Mouse (Mus musculus): ENCODE measurements around the gene Slc38a7. TPM values are rescaled to one million over a fixed set of nuclear protein-coding genes. Genes with fewer than 3 reads are reported as not detected.
A peak's percentile ranks its signal among the peaks of the same experiment; 100 is the strongest.
"Not testable (repeated sequence)": the region's sequence is repeated elsewhere in the genome, so short reads cannot be mapped to it uniquely, and the experiment has no call there.

Slc38a7 gene
- polyA plus RNA-seq, 1 experiment from 2014 or later: 9.4 TPM

DNA sequence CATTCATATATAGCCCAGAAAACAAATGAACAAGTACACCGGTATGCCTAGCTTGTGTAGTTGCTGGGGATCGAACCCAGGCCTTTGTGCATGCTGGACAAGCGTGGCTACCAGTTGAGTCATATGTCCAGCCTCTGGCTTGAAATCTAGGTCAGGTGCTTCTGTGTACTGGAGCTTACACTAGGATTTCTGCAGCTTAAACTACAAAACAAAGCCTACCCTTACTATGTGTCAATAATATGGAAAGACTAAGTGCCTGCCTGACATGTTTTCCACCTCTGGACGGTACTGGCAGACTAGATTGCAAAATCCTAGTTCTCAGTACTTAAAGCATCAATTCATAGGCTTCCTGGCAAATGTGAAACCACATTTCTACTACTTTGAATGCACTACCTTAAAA lies 26.5 kb upstream of the Slc38a7 start:
- peaks cover 27% of the 10 kb centered on the region for H3K36me3 ChIP-seq (replicated peaks; ENCODE audit: insufficient read depth, low read length)
- 61% methylated on average over 4 of the region's 4 CpGs for WGBS (ENCODE audit: insufficient replicate concordance)
- TF ChIP-seq EP300 (IDR thresholded peaks at IDR 0.05; ENCODE audit: low read depth) (no peak), CTCF (IDR thresholded peaks at IDR 0.05; ENCODE audit: low read depth) (no peak)
- H3K4me3 ChIP-seq (ENCODE audit: low read depth, low read length): no peak overlapping the region
- H3K9me3 ChIP-seq (ENCODE audit: low read length): no peaks in the 10 kb centered on the region
- peaks cover 17% of the 10 kb centered on the region for H3K4me1 ChIP-seq (ENCODE audit: insufficient read depth)
- peak overlapping the region; percentile 75 for H3K27ac ChIP-seq (ENCODE audit: low read depth)
- ATAC-seq: peak; percentile 90
- no peak overlapping the region for H3K4me2 ChIP-seq (ENCODE audit: low read depth, low read length)
- H3K27me3 ChIP-seq (ENCODE audit: insufficient read depth, low read length): no peaks in the 10 kb centered on the region
- peak; percentile 27 for DNase-seq
- no peak overlapping the region for H3K9ac ChIP-seq (replicated peaks)

DNA sequence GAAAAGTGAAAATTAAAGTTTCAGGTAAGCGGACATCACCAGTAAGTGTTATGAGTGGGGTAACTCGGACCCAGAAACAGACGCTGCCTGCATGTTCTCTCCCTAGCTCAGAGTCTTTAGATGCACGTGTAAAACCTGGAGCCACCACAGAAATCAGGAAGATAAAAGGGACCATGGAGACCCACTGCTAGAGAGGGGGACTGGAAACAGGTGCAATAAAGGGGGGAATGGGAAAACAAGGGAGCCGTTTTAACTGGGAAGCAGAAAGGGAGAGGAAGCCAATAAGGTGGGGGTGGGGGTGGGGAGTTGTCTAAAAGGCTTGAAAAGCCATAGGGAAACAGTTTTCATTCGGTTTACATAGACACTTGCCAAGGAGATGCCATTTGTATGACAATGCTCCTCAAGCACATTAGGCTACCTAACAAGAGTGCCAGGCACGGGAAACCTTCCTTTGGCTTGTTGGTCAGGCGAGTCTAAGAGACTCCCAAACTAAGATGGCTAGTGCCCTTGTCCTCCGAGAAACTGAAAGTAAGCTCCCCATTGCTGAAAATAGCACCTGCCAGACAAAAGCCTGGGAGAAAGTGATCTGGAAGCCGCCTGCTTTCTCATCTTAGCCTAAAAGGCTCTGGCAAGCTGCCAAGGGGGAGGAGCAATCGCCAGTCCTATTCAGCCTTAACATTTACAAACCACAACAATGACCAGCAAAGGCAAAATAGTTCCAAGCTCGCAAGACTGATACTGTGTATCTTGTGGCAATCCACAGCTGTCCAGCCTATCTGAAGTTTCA lies 25.0 kb upstream of the Slc38a7 start:
- peak overlapping the region; percentile 75; the same call in 1 of the 2 replicates for H3K27ac ChIP-seq (ENCODE audit: low read depth)
- 61% methylated on average over 12 of the region's 12 CpGs for WGBS (ENCODE audit: insufficient replicate concordance)
- peaks cover 41% of the 10 kb centered on the region for H3K36me3 ChIP-seq (replicated peaks; ENCODE audit: insufficient read depth, low read length)
- no peak for TF ChIP-seq CTCF (IDR thresholded peaks at IDR 0.05; ENCODE audit: low read depth)
- DNase-seq: peak; percentile 74
- no peaks in the 10 kb centered on the region for H3K27me3 ChIP-seq (ENCODE audit: insufficient read depth, low read length)
- H3K9ac ChIP-seq (replicated peaks): peak overlapping the region; percentile 30; the same call in 1 of the 2 replicates
- no peaks in the 10 kb centered on the region for H3K9me3 ChIP-seq (ENCODE audit: low read length)
- H3K4me2 ChIP-seq (ENCODE audit: low read depth, low read length): peak overlapping the region; percentile 15
- no peak overlapping the region for H3K4me3 ChIP-seq (ENCODE audit: low read depth, low read length)
- no peak for ATAC-seq
- peaks cover 14% of the 10 kb centered on the region for H3K4me1 ChIP-seq (ENCODE audit: insufficient read depth)

DNA sequence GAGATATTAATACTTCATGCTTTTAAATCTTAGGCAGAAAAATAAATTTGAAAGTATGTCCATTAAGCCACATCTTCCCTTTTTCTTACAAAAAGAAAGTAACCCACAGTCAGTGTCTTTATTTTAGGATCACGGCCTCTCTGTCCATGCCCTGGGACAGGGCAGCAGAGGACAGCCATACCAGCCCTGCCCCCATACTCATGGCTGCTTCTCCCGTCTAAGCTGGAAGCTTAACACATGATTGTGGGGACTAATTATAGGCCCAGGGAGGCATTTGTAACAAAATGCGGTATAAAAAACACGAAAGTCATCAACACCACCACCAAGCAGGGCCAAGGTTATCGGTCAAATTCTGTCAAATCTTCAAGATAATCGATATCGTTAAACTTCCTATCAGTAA lies 21.9 kb upstream of the Slc38a7 start:
- 92% methylated on average over 7 of the region's 7 CpGs for WGBS (ENCODE audit: insufficient replicate concordance)
- Histone ChIP-seq H3K9me3 (ENCODE audit: low read length) (no peaks in the 10 kb centered on the region), H3K4me1 (ENCODE audit: insufficient read depth) (peaks cover 14% of the 10 kb centered on the region), H3K27ac (ENCODE audit: low read depth) (no peak overlapping the region), H3K4me3 (ENCODE audit: low read depth, low read length) (no peak overlapping the region), H3K4me2 (ENCODE audit: low read depth, low read length) (no peak overlapping the region), H3K9ac (replicated peaks) (no peak overlapping the region), H3K27me3 (ENCODE audit: insufficient read depth, low read length) (no peaks in the 10 kb centered on the region), H3K36me3 (replicated peaks; ENCODE audit: insufficient read depth, low read length) (peaks cover 68% of the 10 kb centered on the region)
- no peak for TF ChIP-seq EP300 (IDR thresholded peaks at IDR 0.05; ENCODE audit: low read depth)
- no peak for TF ChIP-seq CTCF (IDR thresholded peaks at IDR 0.05; ENCODE audit: low read depth)
- DNase-seq (no peak), ATAC-seq (no peak)

DNA sequence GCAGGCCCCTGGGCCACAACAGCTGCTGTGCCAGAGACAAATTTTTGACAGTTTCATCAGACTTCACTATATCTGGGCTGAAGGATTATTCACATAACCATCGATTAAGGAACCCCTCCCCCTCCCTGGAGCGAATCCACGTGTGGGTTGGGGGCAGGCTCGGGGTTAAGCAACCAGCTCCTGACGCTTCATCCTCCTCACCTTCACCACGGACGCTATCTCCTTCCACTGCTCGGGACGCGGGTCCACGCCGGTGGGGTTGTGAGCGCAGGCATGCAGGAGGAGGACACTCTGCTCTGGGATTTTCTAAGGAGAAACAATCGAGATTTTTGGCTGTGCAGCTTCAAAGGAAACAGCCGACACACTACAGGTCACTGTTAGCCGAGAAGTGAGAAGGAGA lies 18.4 kb upstream of the Slc38a7 start:
- H3K36me3 ChIP-seq (replicated peaks; ENCODE audit: insufficient read depth, low read length): peaks cover 90% of the 10 kb centered on the region

DNA sequence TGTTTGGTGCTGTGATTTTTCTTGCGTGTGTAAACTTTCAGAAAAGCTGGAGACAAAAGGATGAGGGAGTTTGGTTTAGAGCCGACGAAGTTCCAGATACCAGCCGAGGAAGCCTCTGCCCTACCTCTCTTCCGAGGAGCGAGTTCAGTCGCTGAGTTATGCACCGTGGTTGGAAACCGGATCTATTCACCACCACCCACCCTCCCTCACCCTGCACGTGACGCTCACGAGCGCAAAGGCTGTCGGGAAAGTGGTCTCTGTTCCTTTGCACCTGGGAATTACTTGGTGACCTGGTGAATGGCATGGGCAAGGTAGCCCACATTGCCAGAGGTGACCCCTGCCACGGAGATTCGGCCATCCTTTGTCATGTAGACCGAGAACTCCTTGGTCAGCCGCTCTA lies 11.5 kb upstream of the Slc38a7 start:
- WGBS (ENCODE audit: insufficient replicate concordance): 93% methylated on average over 17 of the region's 18 CpGs
- not testable (repeated sequence) for H3K27ac ChIP-seq (ENCODE audit: low read depth); ATAC-seq

More for the DNA sequence above, 18.4 kb upstream of the Slc38a7 start:
- Histone ChIP-seq H3K4me2 (ENCODE audit: low read depth, low read length) (no peak overlapping the region), H3K27ac (ENCODE audit: low read depth) (no peak overlapping the region), H3K4me1 (ENCODE audit: insufficient read depth) (no peaks in the 10 kb centered on the region), H3K9me3 (ENCODE audit: low read length) (no peaks in the 10 kb centered on the region), H3K27me3 (ENCODE audit: insufficient read depth, low read length) (no peaks in the 10 kb centered on the region), H3K4me3 (ENCODE audit: low read depth, low read length) (no peak overlapping the region), H3K9ac (replicated peaks) (no peak overlapping the region)
- ATAC-seq (no peak), DNase-seq (no peak)
- 85% methylated on average over 16 of the region's 16 CpGs for WGBS (ENCODE audit: insufficient replicate concordance)
- no peak for TF ChIP-seq EP300 (IDR thresholded peaks at IDR 0.05; ENCODE audit: low read depth)
- TF ChIP-seq CTCF (IDR thresholded peaks at IDR 0.05; ENCODE audit: low read depth): no peak

DNA sequence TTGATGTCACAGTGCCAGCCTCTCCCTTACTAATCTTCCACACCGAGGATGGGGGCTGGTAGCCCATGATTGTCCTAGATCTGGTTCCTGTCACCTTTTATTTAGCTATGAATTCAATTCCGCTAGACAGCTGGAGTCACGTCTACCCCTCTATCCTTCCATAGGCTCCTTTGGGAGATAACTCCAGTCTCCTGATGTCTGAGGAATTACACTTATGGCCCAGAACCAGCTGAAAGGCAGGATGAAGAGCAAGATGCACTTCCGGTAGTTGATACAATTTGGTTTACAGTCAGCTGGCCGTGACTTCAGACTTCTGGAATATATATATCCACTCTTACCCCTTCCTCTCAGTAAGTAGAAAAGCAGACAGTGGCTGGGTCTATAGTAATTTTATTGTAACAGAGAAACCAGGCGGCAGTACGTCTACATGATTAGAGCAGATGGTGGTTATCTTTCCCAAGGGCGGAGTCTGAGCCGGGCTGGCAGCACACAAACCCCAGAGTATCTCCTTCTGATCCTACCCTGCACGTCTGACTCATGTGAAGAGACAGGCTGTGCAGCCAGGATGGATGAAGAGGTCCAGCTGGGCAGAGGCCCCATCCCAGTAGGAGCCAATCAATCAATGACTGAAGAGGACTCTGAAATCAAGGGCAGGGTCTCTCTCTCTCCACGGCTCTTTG lies 10.6 kb upstream of the Slc38a7 start:
- not testable (repeated sequence) for DNase-seq; H3K4me2 ChIP-seq (ENCODE audit: low read depth, low read length); H3K4me3 ChIP-seq (ENCODE audit: low read depth, low read length); H3K4me1 ChIP-seq (ENCODE audit: insufficient read depth); H3K27me3 ChIP-seq (ENCODE audit: insufficient read depth, low read length); H3K9ac ChIP-seq (replicated peaks); H3K9me3 ChIP-seq (ENCODE audit: low read length); H3K27ac ChIP-seq (ENCODE audit: low read depth)
- H3K36me3 ChIP-seq (replicated peaks; ENCODE audit: insufficient read depth, low read length): peaks cover 28% of the 10 kb centered on the region
- ATAC-seq: peak; percentile 46
- 65% methylated on average over 10 of the region's 11 CpGs for WGBS (ENCODE audit: insufficient replicate concordance)

More for the DNA sequence above, 11.5 kb upstream of the Slc38a7 start:
- H3K36me3 ChIP-seq (replicated peaks; ENCODE audit: insufficient read depth, low read length): peaks cover 38% of the 10 kb centered on the region
- peak; percentile 9 for DNase-seq
- not testable (repeated sequence) for H3K9ac ChIP-seq (replicated peaks); H3K4me3 ChIP-seq (ENCODE audit: low read depth, low read length); H3K4me2 ChIP-seq (ENCODE audit: low read depth, low read length); H3K27me3 ChIP-seq (ENCODE audit: insufficient read depth, low read length); H3K9me3 ChIP-seq (ENCODE audit: low read length); H3K4me1 ChIP-seq (ENCODE audit: insufficient read depth)
